Mouse (Mus musculus): ENCODE results near the gene Ncmap.
A peak's percentile ranks its signal among the peaks of the same experiment; 100 is the strongest.

Ncmap gene

GRCm38 (mm10) chr4:135352326-135353065 is 45.5 kb downstream of the Ncmap start:
- peak; percentile 43 for DNase-seq (ENCODE audit: low read depth)

DNA sequence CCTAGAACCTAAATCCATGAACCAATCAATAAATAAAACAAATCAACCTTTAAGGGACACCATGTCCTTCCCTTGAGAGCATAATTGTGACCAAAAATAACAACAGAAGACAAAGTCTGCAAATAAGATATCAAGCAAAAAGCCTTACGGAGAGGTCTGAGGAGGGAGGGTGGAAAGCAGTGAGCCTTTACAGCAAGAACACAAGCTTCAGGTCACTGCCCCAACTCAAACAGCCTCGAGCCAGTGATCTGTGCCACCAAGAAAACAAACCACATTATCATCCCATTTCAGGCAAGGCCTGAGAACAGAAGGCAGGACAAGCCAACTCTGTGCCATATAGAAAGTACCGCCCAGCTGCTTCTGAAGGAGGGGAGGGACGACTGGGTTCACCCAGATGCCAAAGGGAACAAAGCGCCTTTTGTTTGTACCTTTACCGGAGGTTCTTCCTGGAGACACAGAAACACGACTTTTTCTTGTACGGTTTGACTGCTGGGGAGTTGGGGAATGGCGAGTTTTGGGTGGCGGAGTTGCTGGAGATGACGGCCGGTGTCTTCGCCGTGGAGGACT is 60.6 kb downstream of the Ncmap start:
- DNase-seq (ENCODE audit: low read depth) = no peak

DNA sequence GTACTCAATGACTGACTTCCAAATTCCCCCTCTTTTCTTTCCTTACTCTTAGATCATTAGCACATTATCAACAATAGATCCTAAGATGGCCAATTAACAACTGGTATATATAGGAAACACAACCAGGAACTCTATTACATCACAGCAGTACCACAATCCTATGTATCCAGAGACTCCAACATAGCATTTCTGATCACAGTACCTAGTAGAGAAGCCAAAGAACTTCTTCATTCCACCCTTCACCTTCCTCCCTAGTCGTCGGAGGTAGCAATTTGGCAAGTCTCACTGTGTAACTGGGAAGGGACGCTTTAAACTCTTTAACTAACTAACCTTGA is 62.0 kb downstream of the Ncmap start:
- DNase-seq (ENCODE audit: low read depth) = no peak

- DNase-seq (ENCODE audit: low read depth) = no peak
These were observed 62.6 kb downstream of the Ncmap start for GRCm38 (mm10) chr4:135335327-135336022.

DNA sequence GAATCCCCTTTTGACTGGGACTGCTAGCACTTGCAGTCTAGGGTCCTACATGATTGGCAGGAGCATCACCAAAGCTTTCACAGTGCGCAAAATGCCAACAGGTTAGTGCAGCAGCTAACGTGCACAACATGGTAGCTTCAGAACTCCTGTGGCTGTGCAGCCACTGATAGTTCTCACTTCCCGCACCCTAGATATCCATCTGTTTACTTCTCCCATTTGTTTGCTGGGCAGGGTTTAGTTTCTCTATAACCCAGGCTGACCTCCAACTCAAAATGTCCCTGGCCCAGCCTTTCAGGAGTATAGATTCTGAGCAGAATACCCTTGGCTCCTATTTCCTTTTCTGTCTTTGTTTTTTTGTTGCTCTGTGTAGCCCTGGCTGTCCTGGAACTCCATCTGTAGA is 71.6 kb downstream of the Ncmap start:
- DNase-seq (ENCODE audit: low read depth) = no peak

GRCm38 (mm10) chr4:135326046-135326445 is 72.0 kb downstream of the Ncmap start:
- DNase-seq (ENCODE audit: low read depth) = no peak

DNA sequence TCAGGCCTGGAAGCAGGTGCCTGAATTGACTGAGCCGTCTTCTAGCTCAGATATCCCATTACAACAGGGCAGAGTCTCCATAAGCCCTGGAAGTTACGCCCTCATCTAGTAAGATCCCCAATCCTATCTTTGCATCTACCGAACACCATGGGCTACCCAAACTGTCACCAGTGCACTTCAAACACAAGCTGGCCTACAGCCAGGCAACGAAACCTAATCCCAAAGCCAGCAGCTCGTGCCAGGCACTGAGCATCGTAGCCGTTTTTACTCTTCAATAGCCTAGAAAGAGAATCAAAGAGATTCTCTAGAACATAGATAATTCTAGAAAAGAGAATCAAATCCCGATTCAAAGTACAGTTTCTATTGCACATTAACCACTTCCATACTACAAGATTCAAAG is 75.0 kb downstream of the Ncmap start:
- no peak for DNase-seq (ENCODE audit: low read depth)
